9 mouse cellular contexts compared by ENCODE assay signal in genomic region chr10:74680016-74680491, GRCm38 (mm10).
DNase-seq lines count a peak whose midpoint lies in the region; ATAC-seq and TF ChIP-seq lines count a peak whose summit lies in the region.
"Had no signal": no experiment of that assay in that cellular context is flagged by ENCODE, and none has a peak within 500 bp of the region (broad histone marks: within the 10 kb centered on the region; RNA-seq: fewer than 3 reads in every experiment).

No protein-coding gene starts in this region.

- no peaks in the 10 kb centered on the region for H3K4me1 ChIP-seq in lung, postnatal 0 days (ENCODE audit: insufficient read depth, low read depth, low read length)
- H3K4me1 ChIP-seq in embryonic facial prominence, embryonic 11.5 days (ENCODE audit: control insufficient read depth, insufficient read depth, low read length) = no peaks in the 10 kb centered on the region
- peaks cover 8% of the 10 kb centered on the region for H3K4me1 ChIP-seq in stomach, embryonic 16.5 days (ENCODE audit: control insufficient read depth, insufficient read depth, low read length)
- H3K4me1 ChIP-seq: neural tube, embryonic 13.5 days had no signal

- 65% methylated on average over 4 of the region's 4 CpGs for WGBS in lung, postnatal 0 days
- WGBS in embryonic facial prominence, embryonic 11.5 days = 48% methylated on average over 4 of the region's 4 CpGs
- 31% methylated on average over 4 of the region's 4 CpGs for WGBS in stomach, embryonic 16.5 days

- intact Hi-C loops in left cerebral cortex, postnatal 4 days (cut with DNase I) = no loop called here

- H3K9ac ChIP-seq in lung, postnatal 0 days (replicated peaks; ENCODE audit: low read depth) = no peak overlapping the region
- H3K9ac ChIP-seq in embryonic facial prominence, embryonic 11.5 days (replicated peaks; ENCODE audit: low read length) = no peak overlapping the region
- H3K9ac ChIP-seq in stomach, embryonic 16.5 days (ENCODE audit: low read length) = no peak overlapping the region
- H3K9ac ChIP-seq: neural tube, embryonic 13.5 days had no signal

- H3K27me3 ChIP-seq in lung, postnatal 0 days (replicated peaks; ENCODE audit: insufficient read depth, low read length) = no peaks in the 10 kb centered on the region
- no peaks in the 10 kb centered on the region for H3K27me3 ChIP-seq in embryonic facial prominence, embryonic 11.5 days (ENCODE audit: control insufficient read depth, insufficient read depth, low read length)
- no peaks in the 10 kb centered on the region for H3K27me3 ChIP-seq in stomach, embryonic 16.5 days (ENCODE audit: control insufficient read depth, insufficient read depth, low read length)
- H3K27me3 ChIP-seq: neural tube, embryonic 13.5 days had no signal

- no peak overlapping the region for H3K4me3 ChIP-seq in lung, postnatal 0 days (ENCODE audit: low read depth, low read length)
- H3K4me3 ChIP-seq in embryonic facial prominence, embryonic 11.5 days (ENCODE audit: low read depth, low read length) = no peak overlapping the region
- H3K4me3 ChIP-seq in stomach, embryonic 16.5 days (replicated peaks; ENCODE audit: low read length) = no peak overlapping the region
- H3K4me3 ChIP-seq: neural tube, embryonic 13.5 days had no signal

- no peak for ATAC-seq in lung, postnatal 0 days
- ATAC-seq in embryonic facial prominence, embryonic 11.5 days (replicated peaks; ENCODE audit: insufficient number of reproducible peaks, low FRiP score, low TSS enrichment, low read depth) = 0 out of 2 replicates have a peak, but pooled peaks have one; percentile 34
- ATAC-seq in stomach, embryonic 16.5 days (ENCODE audit: insufficient read depth, low FRiP score) = peak; percentile 80
- no peak for ATAC-seq in megakaryocyte-erythroid progenitor cell, adult 5-6 weeks (replicated peaks; ENCODE audit: low FRiP score, low TSS enrichment, poor library complexity, severe bottlenecking)

- H3K9me3 ChIP-seq in lung, postnatal 0 days (ENCODE audit: low read length) = no peaks in the 10 kb centered on the region
- no peaks in the 10 kb centered on the region for H3K9me3 ChIP-seq in embryonic facial prominence, embryonic 11.5 days (replicated peaks; ENCODE audit: control insufficient read depth, low read length)
- H3K9me3 ChIP-seq in stomach, embryonic 16.5 days (replicated peaks; ENCODE audit: control insufficient read depth, low read length) = no peaks in the 10 kb centered on the region
- H3K9me3 ChIP-seq: neural tube, embryonic 13.5 days had no signal

- H3K4me2 ChIP-seq in lung, postnatal 0 days (replicated peaks; ENCODE audit: low read depth, low read length) = no peak overlapping the region
- H3K4me2 ChIP-seq in embryonic facial prominence, embryonic 11.5 days (ENCODE audit: low read depth, low read length) = no peak overlapping the region
- no peak overlapping the region for H3K4me2 ChIP-seq in stomach, embryonic 16.5 days (ENCODE audit: low read depth, low read length)
- H3K4me2 ChIP-seq: neural tube, embryonic 13.5 days had no signal

- no peak overlapping the region for H3K27ac ChIP-seq in lung, postnatal 0 days (ENCODE audit: low read length)
- no peak overlapping the region for H3K27ac ChIP-seq in embryonic facial prominence, embryonic 11.5 days (replicated peaks; ENCODE audit: low read depth, low read length)
- H3K27ac ChIP-seq in stomach, embryonic 16.5 days (ENCODE audit: low read length) = peak overlapping the region; percentile 66; the same call in 1 of the 2 replicates
- H3K27ac ChIP-seq: neural tube, embryonic 13.5 days had no signal

- TF ChIP-seq CTCF in lung, postnatal 0 days (IDR thresholded peaks at IDR 0.05) = no peak

- TF ChIP-seq EP300 in lung, postnatal 0 days (IDR thresholded peaks at IDR 0.05) = no peak

- no peaks in the 10 kb centered on the region for H3K36me3 ChIP-seq in lung, postnatal 0 days (ENCODE audit: insufficient read depth, low read length)
- no peaks in the 10 kb centered on the region for H3K36me3 ChIP-seq in embryonic facial prominence, embryonic 11.5 days (replicated peaks; ENCODE audit: control insufficient read depth, insufficient read depth, low read depth, low read length)
- H3K36me3 ChIP-seq in stomach, embryonic 16.5 days (ENCODE audit: control insufficient read depth, insufficient read depth, low read length) = no peaks in the 10 kb centered on the region
- H3K36me3 ChIP-seq: neural tube, embryonic 13.5 days had no signal

- DNase-seq in lung, postnatal 0 days (ENCODE audit: low spot score) = peak; percentile 8
- no peak for DNase-seq in lung, postnatal 36 days
- DNase-seq in embryonic facial prominence, embryonic 11.5 days (ENCODE audit: low spot score) = peak; percentile 55
- DNase-seq in kidney, postnatal 14 days = peak; percentile 37
- no peak for DNase-seq in spleen, postnatal 14 days (ENCODE audit: low spot score in 2 of 2)
- no peak for DNase-seq in left cerebral cortex, postnatal 4 days

Comparison
In these comparisons a context has a peak if more than half of its experiments do, and no peak if none do; other contexts are left out.
1. DNase-seq: peak in lung, postnatal 0 days (single experiment), embryonic facial prominence, embryonic 11.5 days (single experiment) and kidney, postnatal 14 days (single experiment); none in lung, postnatal 36 days (single experiment), spleen, postnatal 14 days (0 of 2) and left cerebral cortex, postnatal 4 days (single experiment).
2. ATAC-seq: peak in embryonic facial prominence, embryonic 11.5 days (single experiment) and stomach, embryonic 16.5 days (single experiment); none in lung, postnatal 0 days (single experiment) and megakaryocyte-erythroid progenitor cell, adult 5-6 weeks (single experiment).